Comparison of ENCODE assay signal across 8 mouse cellular contexts in the genomic region with DNA sequence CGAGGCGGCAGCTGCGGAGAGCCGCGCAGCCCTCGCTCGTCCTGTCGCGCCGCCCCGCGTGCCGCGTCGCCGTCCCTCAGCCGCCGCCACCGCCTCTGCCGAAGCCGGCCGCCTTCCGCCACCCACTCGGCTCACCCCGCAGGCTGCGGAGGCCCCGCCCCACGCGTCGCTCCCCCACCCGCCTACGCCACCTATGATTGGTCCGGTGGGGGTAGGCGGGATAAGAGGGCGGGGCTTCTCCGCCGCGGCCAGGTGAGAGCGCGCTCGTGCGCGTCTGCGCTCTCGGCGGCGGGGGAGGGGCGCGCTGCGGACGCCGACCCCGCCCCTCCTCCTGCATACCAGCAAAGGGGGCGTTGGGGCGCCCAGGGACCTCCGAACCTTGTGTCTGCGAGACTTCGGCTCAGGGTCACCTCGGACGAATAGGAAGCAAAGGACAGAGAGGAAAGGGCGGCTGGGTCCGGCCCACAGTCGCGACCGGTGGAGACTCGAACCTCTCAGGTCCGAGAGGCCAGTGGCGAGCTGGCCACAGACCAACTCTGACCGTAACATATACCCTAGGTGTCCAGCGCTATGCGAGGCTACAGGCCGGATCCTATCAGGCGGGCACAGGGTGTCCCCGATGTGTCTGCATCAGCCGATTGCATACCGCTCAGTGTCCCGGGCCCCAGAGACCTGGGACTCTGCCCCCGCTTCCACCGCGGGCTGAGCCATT. TPM values are rescaled to one million over a fixed set of nuclear protein-coding genes. Genes with fewer than 3 reads are reported as not detected.
DNase-seq lines count a peak whose midpoint lies in the region; ATAC-seq lines count a peak whose summit lies in the region.

A gene (minus strand): TSS at position 141 of the 712 bp plus-strand sequence.

- DNase-seq in adrenal gland, postnatal 10 days: peak; percentile 96
- peak; percentile 90 for DNase-seq in embryo, embryonic 9.5 days (ENCODE audit: extremely low spot score)
- no peak for DNase-seq in gonadal fat pad, adult 2 months (ENCODE audit: low read depth)
- DNase-seq in left cerebral cortex, postnatal 25 days (ENCODE audit: low spot score in 2 of 2): peak; percentile 81 to 88
- DNase-seq in mesoderm, embryonic 11.5 days (ENCODE audit: low read depth, low spot score): peak; percentile 91
- DNase-seq in right cerebral cortex, postnatal 25 days: peak; percentile 91
- peak; percentile 82 to 89 for DNase-seq in urinary bladder, postnatal 36 days (ENCODE audit: low spot score in 2 of 2)

- under 1% methylated on average over 60 of the region's 80 CpGs for WGBS in intestine, embryonic 16.5 days

- peaks cover 23% of the 10 kb centered on the region for H3K4me1 ChIP-seq in intestine, embryonic 16.5 days (ENCODE audit: control insufficient read depth, insufficient read depth, low read length)

- H3K36me3 ChIP-seq in intestine, embryonic 16.5 days (ENCODE audit: control insufficient read depth, insufficient read depth, low read length): no peaks in the 10 kb centered on the region

- H3K4me2 ChIP-seq in intestine, embryonic 16.5 days (ENCODE audit: low read depth, low read length): peak within 1 kb of the TSS; percentile 88

- H3K9me3 ChIP-seq in intestine, embryonic 16.5 days (ENCODE audit: control insufficient read depth, low read length): no peaks in the 10 kb centered on the region

- H3K27ac ChIP-seq in intestine, embryonic 16.5 days (ENCODE audit: low read length): peak within 1 kb of the TSS; percentile 95

- H3K9ac ChIP-seq in intestine, embryonic 16.5 days (ENCODE audit: low read depth, low read length): peak within 1 kb of the TSS; percentile 86

- peak within 1 kb of the TSS; percentile 80 for H3K4me3 ChIP-seq in intestine, embryonic 16.5 days (ENCODE audit: low read length)

- no peaks in the 10 kb centered on the region for H3K27me3 ChIP-seq in intestine, embryonic 16.5 days (replicated peaks; ENCODE audit: control insufficient read depth, insufficient read depth, low read length)

- peak; percentile 88 for ATAC-seq in intestine, embryonic 16.5 days

- intact Hi-C loops in left cerebral cortex, postnatal 25 days (cut with DNase I): no loop called here

RNA-seq across cellular contexts. Expression of the gene that starts here (rescaled TPM):
- 10 to 100 TPM; 20.4 to 21.8 TPM for total RNA-seq in adrenal gland, postnatal 10 days (2021)
- polyA plus RNA-seq in gonadal fat pad, adult 2 months (2012; rRNA removed): 27.8 and 33.5 TPM in 2 replicates
- 5.6 and 7.9 TPM in 2 replicates for polyA plus RNA-seq in intestine, embryonic 16.5 days (2015; fragmentation: Nextera tagmentation; extraction: Ambion mirVana)
- 10 to 100 TPM; 58.4 to 63.9 TPM for total RNA-seq in left cerebral cortex, postnatal 25 days (2021)
